Mouse (Mus musculus): ENCODE data around the gene Stk24. TPM values are rescaled to one million over a fixed set of nuclear protein-coding genes. Genes with fewer than 3 reads are reported as not detected.

The Stk24 gene
- polyA plus RNA-seq (2015; fragmentation: Illumina TruSeq; extraction: RNeasy Lipid Tissue Mini Kit (QIAGEN cat#74804); ENCODE audit: insufficient read depth, low replicate concordance) = 205 TPM

DNA sequence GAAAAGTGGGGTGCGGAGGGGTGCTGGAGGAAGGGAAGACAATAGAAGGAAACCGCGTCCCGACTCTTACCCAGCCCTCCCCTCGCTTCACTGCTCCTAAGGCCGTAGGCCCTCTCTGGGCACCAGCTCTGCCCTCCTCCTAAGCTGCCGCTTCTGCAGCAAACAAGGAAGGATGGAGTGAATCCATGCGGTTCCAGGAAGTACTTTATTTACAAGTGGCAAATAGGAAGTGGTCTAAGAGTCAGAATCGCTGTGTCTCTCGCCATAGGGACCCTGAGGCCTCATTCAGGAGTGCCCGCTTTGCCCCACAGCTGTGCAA, at the start of gene Stk24:
Stk24 (minus strand) TSS at position 185 of the 319 bp plus-strand sequence.

Other genes starting within 250 kb of the Stk24 start
- 0.07 TPM for gene Slc15a1, start 125.2 kb upstream of the Stk24 start, polyA plus RNA-seq (2015; fragmentation: Illumina TruSeq; extraction: RNeasy Lipid Tissue Mini Kit (QIAGEN cat#74804); ENCODE audit: insufficient read depth, low replicate concordance)